Mouse (Mus musculus) heart, embryonic 11.5 days (tissue): ENCODE results near the gene Kank2. TPM values are rescaled to one million over a fixed set of nuclear protein-coding genes. Genes with fewer than 3 reads are reported as not detected.
A peak's percentile ranks its signal among the peaks of the same experiment; 100 is the strongest.

Source experiments
- ATAC-seq: fragments of 200-750 bp; cut with Nextera tagmentation; replicated peaks from 2 replicates; pipeline ENCODE4 v1.8.0; 2017; ENCODE audit warnings: moderate library complexity; ENCODE audit not compliant: insufficient number of reproducible peaks, low FRiP score, low TSS enrichment
- H3K27ac ChIP-seq: fragments of 300-500 bp; sonication (generic); 2 replicates; pipeline ENCODE4 v1.5.1; 2014; ENCODE audit warnings: mild to moderate bottlenecking, low read depth, low read length
- H3K27me3 ChIP-seq: fragments of 300-500 bp; sonication (generic); 2 replicates; pipeline ENCODE4 v1.6.1; 2014; ENCODE audit warnings: mild to moderate bottlenecking, low read length, mixed read lengths; ENCODE audit not compliant: control insufficient read depth, insufficient read depth
- H3K36me3 ChIP-seq: fragments of 300-500 bp; sonication (generic); 2 replicates; pipeline ENCODE4 v1.6.1; 2014; ENCODE audit warnings: mild to moderate bottlenecking, low read length, moderate library complexity, mixed read lengths; ENCODE audit not compliant: control insufficient read depth, insufficient read depth
- H3K4me1 ChIP-seq: fragments of 300-500 bp; sonication (generic); 2 replicates; pipeline ENCODE4 v1.6.1; 2014; ENCODE audit warnings: low read length; ENCODE audit not compliant: control insufficient read depth, insufficient read depth
- H3K4me2 ChIP-seq: fragments of 300-500 bp; sonication (generic); 2 replicates; pipeline ENCODE4 v1.6.1; 2014; ENCODE audit warnings: mild to moderate bottlenecking, moderate library complexity
- H3K4me3 ChIP-seq: fragments of 300-500 bp; sonication (generic); 2 replicates; pipeline ENCODE4 v1.5.1; 2014; ENCODE audit warnings: low read depth, low read length
- H3K9ac ChIP-seq: fragments of 300-500 bp; sonication (generic); 2 replicates; pipeline ENCODE4 v1.6.1; 2014; ENCODE audit warnings: mild to moderate bottlenecking, low read depth, low read length, moderate library complexity
- H3K9me3 ChIP-seq: fragments of 300-500 bp; sonication (generic); replicated peaks from 2 replicates; pipeline ENCODE4 v1.6.1; 2016; ENCODE audit warnings: low read length; ENCODE audit not compliant: control insufficient read depth
- WGBS: fragments of 180-500 bp; shearing (Covaris S2); extraction: QIAGEN DNeasy Blood & Tissue Kit; methylation state at CpG from one replicate; pipeline ENCODE4 v1.1.7; 2014; ENCODE audit not compliant: insufficient replicate concordance; 5-methylcytosine and 5-hydroxymethylcytosine counted together
- polyA plus RNA-seq: library from polyadenylated mRNA; unstranded; fragments of >200 nt; fragmentation: Nextera tagmentation; extraction: Ambion mirVana; gene quantifications from 2 replicates; pipeline ENCODE4 v1.2.1, GENCODE M21; 2014

Gene Kank2
- polyA plus RNA-seq, 1 experiment from 2014 or later = 8.9 TPM

DNA sequence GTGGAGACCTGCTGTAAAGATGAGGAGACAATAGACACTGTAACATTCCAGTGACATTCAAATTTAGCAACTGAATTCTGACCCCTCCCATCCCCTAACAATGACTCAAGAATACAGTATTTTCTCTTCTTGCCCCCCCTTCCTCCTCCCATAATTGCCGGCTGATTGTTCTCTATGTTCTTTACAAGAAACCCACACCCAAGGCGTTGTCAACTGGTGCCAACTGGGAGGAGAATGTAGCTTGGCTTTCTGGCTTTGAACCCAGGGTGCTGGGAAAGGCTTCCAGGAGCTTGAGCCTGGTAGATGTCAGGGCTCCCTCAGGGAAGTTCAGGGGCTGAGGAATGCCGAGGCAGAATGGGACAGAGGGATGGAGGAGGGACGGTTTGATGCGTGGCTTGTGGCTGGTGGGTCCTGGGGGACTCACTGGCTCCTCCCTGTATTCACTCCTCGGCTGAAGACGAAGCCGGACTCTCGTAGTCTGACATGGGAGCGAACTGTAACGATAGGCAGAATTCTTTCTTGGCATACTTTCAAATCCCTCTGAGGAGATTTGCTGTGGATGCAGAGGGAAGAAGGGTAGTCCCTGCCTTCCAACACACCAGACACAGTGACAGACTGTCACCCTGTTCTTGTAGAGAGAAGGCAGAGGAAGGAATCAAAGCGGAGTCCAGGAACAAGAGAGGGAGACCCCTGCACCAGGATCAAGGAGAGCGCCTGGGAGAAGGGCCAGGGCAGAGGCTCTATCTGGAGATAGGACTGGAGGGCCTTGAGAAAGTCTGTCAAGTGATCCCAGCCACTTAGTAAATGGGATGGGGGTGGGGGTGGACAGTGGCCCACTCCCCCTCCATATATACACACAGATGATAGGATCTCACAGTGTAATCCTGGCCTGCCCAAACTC is 29.8 kb downstream of the Kank2 start:
- Histone ChIP-seq H3K27me3 (no peaks in the 10 kb centered on the region), H3K36me3 (peaks cover 28% of the 10 kb centered on the region), H3K9me3 (no peaks in the 10 kb centered on the region), H3K4me3 (no peak overlapping the region), H3K4me1 (peaks cover 23% of the 10 kb centered on the region), H3K4me2 (no peak overlapping the region), H3K9ac (peak overlapping the region; percentile 53), H3K27ac (peak overlapping the region; percentile 72)
- 35% methylated on average over 13 of the region's 13 CpGs for WGBS
- ATAC-seq = no peak

DNA sequence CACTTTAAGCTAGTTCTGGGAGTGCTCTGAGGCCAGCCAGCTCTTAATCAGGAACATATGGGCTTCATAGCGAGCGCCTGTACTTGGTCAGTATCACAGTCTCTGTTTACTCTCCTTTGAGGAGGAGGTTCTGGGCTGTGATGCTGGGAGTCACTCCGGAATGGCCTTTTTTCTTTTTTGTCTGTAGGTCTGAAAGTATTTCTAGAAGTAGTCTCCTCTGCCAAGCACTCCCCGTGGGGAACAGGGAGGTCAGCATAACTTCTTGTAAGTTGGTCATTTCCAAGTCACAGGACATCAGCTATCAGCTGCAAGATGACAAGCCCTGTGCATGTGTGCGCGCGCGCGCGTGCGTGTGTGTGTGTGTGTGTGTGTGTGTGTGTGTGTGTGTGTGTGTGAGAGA is 30.6 kb downstream of the Kank2 start:
- Histone ChIP-seq H3K9ac (no peak overlapping the region), H3K36me3 (peaks cover 23% of the 10 kb centered on the region), H3K27ac (peak overlapping the region; percentile 72; the same call in 1 of the 2 replicates), H3K9me3 (no peaks in the 10 kb centered on the region), H3K4me3 (no peak overlapping the region), H3K27me3 (no peaks in the 10 kb centered on the region), H3K4me2 (no peak overlapping the region), H3K4me1 (peaks cover 27% of the 10 kb centered on the region)
- ATAC-seq = no peak
- WGBS = 55% methylated on average over 11 of the region's 11 CpGs

- no peak overlapping the region; the same call in 1 of the 2 replicates for H3K27ac ChIP-seq
- H3K4me2 ChIP-seq = no peak overlapping the region
- ATAC-seq = no peak
- no peak overlapping the region for H3K4me3 ChIP-seq
- no peak overlapping the region for H3K9ac ChIP-seq
- peaks cover 9% of the 10 kb centered on the region for H3K36me3 ChIP-seq
- H3K9me3 ChIP-seq = no peaks in the 10 kb centered on the region
- WGBS = 90% methylated on average over 6 of the region's 6 CpGs
- no peaks in the 10 kb centered on the region for H3K27me3 ChIP-seq
- H3K4me1 ChIP-seq = peaks cover 31% of the 10 kb centered on the region
These were observed 34.2 kb downstream of the Kank2 start for GRCm38 (mm10) chr9:21764084-21764999.

GRCm38 (mm10) chr9:21762135-21762534 is 36.4 kb downstream of the Kank2 start:
- peak overlapping the region; percentile 16; the same call in 1 of the 2 replicates for H3K4me2 ChIP-seq
- no peak for ATAC-seq
- H3K9me3 ChIP-seq = no peaks in the 10 kb centered on the region
- H3K27ac ChIP-seq = peak overlapping the region; percentile 37
- peaks cover 28% of the 10 kb centered on the region for H3K4me1 ChIP-seq
- H3K36me3 ChIP-seq = peaks cover 3% of the 10 kb centered on the region; the same call in 1 of the 2 replicates
- H3K4me3 ChIP-seq = no peak overlapping the region
- no peaks in the 10 kb centered on the region for H3K27me3 ChIP-seq
- no peak overlapping the region for H3K9ac ChIP-seq

DNA sequence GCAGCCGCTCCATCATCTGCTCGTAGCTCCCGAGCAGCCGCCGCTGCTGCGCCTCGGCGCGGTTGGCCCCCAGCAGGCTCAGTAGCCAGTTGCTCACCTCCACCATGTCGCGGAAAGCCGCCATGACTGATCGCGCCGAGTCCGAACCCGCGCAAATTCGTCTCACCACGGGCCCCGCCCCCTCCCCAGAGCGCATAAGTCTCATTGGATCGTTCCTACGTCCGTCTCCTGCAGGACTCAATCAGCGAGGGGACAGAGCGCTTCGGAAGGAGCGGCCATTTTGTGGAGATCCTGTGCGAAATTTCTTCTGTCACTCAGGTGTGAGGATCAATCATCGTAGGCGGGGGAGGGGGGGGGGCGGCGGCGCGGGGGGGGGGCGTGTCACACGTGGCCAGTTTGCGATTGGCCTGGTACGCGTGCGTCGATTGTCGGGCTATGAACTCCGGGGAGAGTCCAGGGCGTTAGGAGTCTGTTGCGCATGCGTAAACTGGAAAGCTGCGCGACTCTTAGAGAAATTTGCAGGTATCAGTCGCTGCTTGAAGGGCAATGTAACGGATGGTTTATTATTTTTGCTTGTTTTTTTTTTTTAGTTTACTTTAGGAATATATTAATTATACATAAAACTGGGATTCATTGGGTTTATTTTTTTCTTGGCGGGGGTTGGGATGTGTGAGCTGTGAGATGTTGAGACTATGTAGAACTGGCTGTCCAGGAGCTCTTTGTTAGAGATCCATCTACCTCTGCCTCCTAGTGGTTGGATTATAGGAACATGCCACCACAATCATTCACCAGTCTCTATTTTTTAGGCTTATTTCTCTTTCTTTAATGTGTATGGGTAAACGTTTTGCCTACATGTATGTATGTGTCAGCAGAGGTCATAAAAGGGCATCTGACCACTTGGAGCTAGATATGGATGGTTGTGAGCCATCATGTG is 38.1 kb downstream of the Kank2 start, which contains the start of gene Spc24:
TSS of gene Spc24 (minus strand) at position 149 of the 934 bp plus-strand sequence.
- Histone ChIP-seq H3K4me1 (peaks cover 28% of the 10 kb centered on the region), H3K9me3 (no peaks in the 10 kb centered on the region), H3K4me2 (peak within 1 kb of the TSS; percentile 89), H3K27ac (peak within 1 kb of the TSS; percentile 64; the same call in 1 of the 2 replicates), H3K4me3 (peak within 1 kb of the TSS; percentile 90), H3K9ac (peak within 1 kb of the TSS; percentile 87), H3K36me3 (peaks cover 6% of the 10 kb centered on the region; the same call in 1 of the 2 replicates), H3K27me3 (no peaks in the 10 kb centered on the region)
- peak; percentile 92 for ATAC-seq
- under 1% methylated on average over 50 of the region's 54 CpGs for WGBS

GRCm38 (mm10) chr9:21759718-21760117 is 38.8 kb downstream of the Kank2 start:
- ATAC-seq = peak; percentile 6; the same call in 1 of the 2 replicates
- Histone ChIP-seq H3K9me3 (no peaks in the 10 kb centered on the region), H3K27ac (peak overlapping the region; percentile 57; the same call in 1 of the 2 replicates), H3K36me3 (peaks cover 6% of the 10 kb centered on the region; the same call in 1 of the 2 replicates), H3K27me3 (no peaks in the 10 kb centered on the region), H3K4me2 (peak overlapping the region; percentile 89), H3K9ac (peak overlapping the region; percentile 87), H3K4me3 (peak overlapping the region; percentile 90), H3K4me1 (peaks cover 30% of the 10 kb centered on the region)
- 1% methylated on average over 20 of the region's 20 CpGs for WGBS

GRCm38 (mm10) chr9:21758576-21759529 is 39.7 kb downstream of the Kank2 start:
- ATAC-seq = no peak
- Histone ChIP-seq H3K4me2 (peak overlapping the region; percentile 89), H3K27me3 (no peaks in the 10 kb centered on the region), H3K9me3 (no peaks in the 10 kb centered on the region), H3K27ac (no peak overlapping the region), H3K9ac (0 out of 2 replicates have a peak overlapping the region, but pooled peaks have one; percentile 39), H3K36me3 (peaks cover 6% of the 10 kb centered on the region; the same call in 1 of the 2 replicates), H3K4me1 (peaks cover 34% of the 10 kb centered on the region), H3K4me3 (peak overlapping the region; percentile 90)
- WGBS = 54% methylated on average over 14 of the region's 14 CpGs
